ENCODE assay signal across 8 mouse cellular contexts in the genomic region with DNA sequence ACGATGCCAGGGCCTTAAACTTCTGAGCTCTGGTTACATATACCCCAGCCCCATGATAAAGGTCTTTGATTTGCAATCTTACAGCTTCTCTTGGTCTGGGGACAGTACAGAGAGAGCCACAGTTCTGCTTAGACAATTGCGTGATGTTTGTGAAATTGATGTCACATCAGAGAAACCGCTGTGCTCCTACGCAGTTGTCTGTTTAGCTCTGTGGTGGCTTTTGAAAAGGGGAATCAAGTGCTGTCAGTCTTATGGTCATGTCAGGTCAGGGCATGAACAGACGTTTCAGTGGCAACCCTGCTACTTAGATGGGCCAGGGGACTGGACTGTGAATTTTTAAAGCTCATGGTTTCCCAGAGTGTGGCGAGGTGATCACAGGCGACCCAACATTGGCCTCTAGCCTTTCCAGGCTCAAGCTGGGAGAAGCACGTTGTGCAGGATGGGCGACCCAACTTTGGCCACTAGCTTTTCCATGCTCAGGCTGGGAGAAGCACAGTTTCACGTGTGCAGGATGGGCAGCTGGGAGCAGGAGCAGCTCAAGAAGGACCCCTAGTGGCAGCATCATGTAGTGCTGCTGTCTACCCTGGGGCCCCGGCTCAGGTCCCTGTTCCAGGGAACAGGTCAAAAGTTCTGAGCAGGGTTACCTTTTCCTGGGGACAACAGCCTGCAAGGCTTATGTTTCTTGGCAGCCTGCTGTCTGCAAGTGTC. TPM values are rescaled to one million over a fixed set of nuclear protein-coding genes. Genes with fewer than 3 reads are reported as not detected.
DNase-seq lines count a peak whose midpoint lies in the region; ATAC-seq lines count a peak whose summit lies in the region.

No protein-coding gene starts in this region.

- 45% methylated on average over 11 of the region's 11 CpGs for WGBS in forebrain, embryonic 11.5 days
- 39% methylated on average over 11 of the region's 11 CpGs for WGBS in forebrain, embryonic 15.5 days
- 41% methylated on average over 11 of the region's 11 CpGs for WGBS in hindbrain, embryonic 15.5 days

- H3K4me3 ChIP-seq in forebrain, embryonic 11.5 days (ENCODE audit: low read depth, low read length) = no peak overlapping the region
- no peak overlapping the region for H3K4me3 ChIP-seq in forebrain, embryonic 15.5 days
- peak overlapping the region; percentile 12; the same call in 1 of the 2 replicates for H3K4me3 ChIP-seq in hindbrain, embryonic 15.5 days
- peak overlapping the region; percentile 89 for H3K4me3 ChIP-seq in megakaryocyte, embryonic 14.5 days (replicated peaks)

- intact Hi-C loops in left cerebral cortex, postnatal 36 days (cut with DNase I) = loop anchor here (5.0 kb wide), 1 partner anchor 64 kb away; no protein-coding TSS in a partner anchor

- H3K36me3 ChIP-seq in forebrain, embryonic 11.5 days (ENCODE audit: control insufficient read depth, insufficient read depth, low read length) = no peaks in the 10 kb centered on the region
- H3K36me3 ChIP-seq in forebrain, embryonic 15.5 days = no peaks in the 10 kb centered on the region
- H3K36me3 ChIP-seq in hindbrain, embryonic 15.5 days = no peaks in the 10 kb centered on the region
- peaks cover 4% of the 10 kb centered on the region for H3K36me3 ChIP-seq in megakaryocyte, embryonic 14.5 days (replicated peaks; ENCODE audit: low read length)

- no peaks in the 10 kb centered on the region for H3K9me3 ChIP-seq in forebrain, embryonic 11.5 days (ENCODE audit: control insufficient read depth, low read length)
- no peaks in the 10 kb centered on the region for H3K9me3 ChIP-seq in forebrain, embryonic 15.5 days
- H3K9me3 ChIP-seq in hindbrain, embryonic 15.5 days = no peaks in the 10 kb centered on the region
- peaks cover 10% of the 10 kb centered on the region; the same call in 1 of the 2 replicates for H3K9me3 ChIP-seq in megakaryocyte, embryonic 14.5 days

- H3K27me3 ChIP-seq in forebrain, embryonic 11.5 days (ENCODE audit: control insufficient read depth, insufficient read depth, low read length) = no peaks in the 10 kb centered on the region
- H3K27me3 ChIP-seq in forebrain, embryonic 15.5 days = no peaks in the 10 kb centered on the region
- no peaks in the 10 kb centered on the region for H3K27me3 ChIP-seq in hindbrain, embryonic 15.5 days
- peaks cover 28% of the 10 kb centered on the region for H3K27me3 ChIP-seq in megakaryocyte, embryonic 14.5 days (replicated peaks)

- H3K4me1 ChIP-seq in forebrain, embryonic 11.5 days (replicated peaks; ENCODE audit: control insufficient read depth, insufficient read depth, low read length) = peaks cover 4% of the 10 kb centered on the region; the same call in 1 of the 2 replicates
- no peaks in the 10 kb centered on the region for H3K4me1 ChIP-seq in forebrain, embryonic 15.5 days
- H3K4me1 ChIP-seq in hindbrain, embryonic 15.5 days (replicated peaks) = peaks cover 6% of the 10 kb centered on the region; the same call in 1 of the 2 replicates
- peaks cover 65% of the 10 kb centered on the region for H3K4me1 ChIP-seq in megakaryocyte, embryonic 14.5 days

- peak; percentile 30 for ATAC-seq in forebrain, embryonic 11.5 days (replicated peaks; ENCODE audit: low FRiP score)
- no peak for ATAC-seq in forebrain, embryonic 15.5 days (replicated peaks)
- no peak; the same call in 1 of the 2 replicates for ATAC-seq in hindbrain, embryonic 15.5 days (ENCODE audit: low FRiP score, low read depth)

- H3K9ac ChIP-seq in forebrain, embryonic 11.5 days (ENCODE audit: low read length) = peak overlapping the region; percentile 29; the same call in 1 of the 2 replicates
- H3K9ac ChIP-seq in forebrain, embryonic 15.5 days (replicated peaks) = no peak overlapping the region
- no peak overlapping the region for H3K9ac ChIP-seq in hindbrain, embryonic 15.5 days

- H3K4me2 ChIP-seq in forebrain, embryonic 11.5 days (ENCODE audit: low read depth, low read length, severe bottlenecking) = peak overlapping the region; percentile 39
- no peak overlapping the region for H3K4me2 ChIP-seq in forebrain, embryonic 15.5 days (replicated peaks)
- peak overlapping the region; percentile 47 for H3K4me2 ChIP-seq in hindbrain, embryonic 15.5 days

- peak; percentile 77 for DNase-seq in forebrain, embryonic 11.5 days (ENCODE audit: low spot score)
- peak; percentile 85 for DNase-seq in 416B (ENCODE audit: low read depth)
- DNase-seq in embryo, embryonic 10 days (ENCODE audit: low spot score) = peak; percentile 66
- DNase-seq in right cerebral cortex, postnatal 25 days = no peak
- DNase-seq in left cerebral cortex, postnatal 36 days (ENCODE audit: low spot score in 2 of 2) = no peak

- H3K27ac ChIP-seq in forebrain, embryonic 11.5 days (ENCODE audit: low read depth, low read length) = no peak overlapping the region
- H3K27ac ChIP-seq in forebrain, embryonic 15.5 days (replicated peaks) = no peak overlapping the region
- H3K27ac ChIP-seq in hindbrain, embryonic 15.5 days (replicated peaks) = no peak overlapping the region

RNA-seq across cellular contexts. Expression of gene Rpn1, which starts 39.0 kb away (rescaled TPM):
- polyA plus RNA-seq in forebrain, embryonic 11.5 days (2014; fragmentation: Nextera tagmentation; extraction: Ambion mirVana) = 274 and 284 TPM in 2 replicates
- 246 and 262 TPM in 2 replicates for polyA plus RNA-seq in forebrain, embryonic 15.5 days (2015; fragmentation: Nextera tagmentation; extraction: Ambion mirVana)
- polyA plus RNA-seq in hindbrain, embryonic 15.5 days (2015; fragmentation: Nextera tagmentation; extraction: Ambion mirVana) = 298 and 305 TPM in 2 replicates
- polyA plus RNA-seq in megakaryocyte, embryonic 14.5 days (2012; ENCODE audit: insufficient read depth, low replicate concordance) = 32.8 and 59.1 TPM in 2 replicates
- total RNA-seq in left cerebral cortex, postnatal 36 days (2021) = 100 to 1,000 TPM; 165 to 167 TPM

Comparison
In these comparisons a context has a peak if more than half of its experiments do, and no peak if none do; other contexts are left out.
1. DNase-seq: peak in forebrain, embryonic 11.5 days (single experiment), 416B (single experiment) and embryo, embryonic 10 days (single experiment); none in right cerebral cortex, postnatal 25 days (single experiment) and left cerebral cortex, postnatal 36 days (0 of 2).
2. H3K4me3 ChIP-seq: peak in hindbrain, embryonic 15.5 days (single experiment) and megakaryocyte, embryonic 14.5 days (single experiment); none in forebrain, embryonic 11.5 days (single experiment) and forebrain, embryonic 15.5 days (single experiment).